Mouse (Mus musculus) splenic B cell, adult 2 months (primary cell): ENCODE results near the gene Hmcn1.

ENCODE experiments used
- DNase-seq: peaks from one replicate; pipeline ENCODE4 v3.0.0-alpha.2; 2011; ENCODE audit warnings: low read depth, low spot score
- H3K27me3 ChIP-seq: 2 replicates; pipeline ENCODE4 v1.6.1; 2012; ENCODE audit warnings: mild to moderate bottlenecking, low read length, moderate library complexity, mixed read lengths; ENCODE audit not compliant: control insufficient read depth, poor library complexity, insufficient read depth, severe bottlenecking
- H3K36me3 ChIP-seq: 2 replicates; pipeline ENCODE4 v1.6.1; 2012; ENCODE audit warnings: mild to moderate bottlenecking, low read length, moderate library complexity, mixed read lengths; ENCODE audit not compliant: control insufficient read depth, poor library complexity, insufficient read depth, severe bottlenecking

The Hmcn1 gene

DNA sequence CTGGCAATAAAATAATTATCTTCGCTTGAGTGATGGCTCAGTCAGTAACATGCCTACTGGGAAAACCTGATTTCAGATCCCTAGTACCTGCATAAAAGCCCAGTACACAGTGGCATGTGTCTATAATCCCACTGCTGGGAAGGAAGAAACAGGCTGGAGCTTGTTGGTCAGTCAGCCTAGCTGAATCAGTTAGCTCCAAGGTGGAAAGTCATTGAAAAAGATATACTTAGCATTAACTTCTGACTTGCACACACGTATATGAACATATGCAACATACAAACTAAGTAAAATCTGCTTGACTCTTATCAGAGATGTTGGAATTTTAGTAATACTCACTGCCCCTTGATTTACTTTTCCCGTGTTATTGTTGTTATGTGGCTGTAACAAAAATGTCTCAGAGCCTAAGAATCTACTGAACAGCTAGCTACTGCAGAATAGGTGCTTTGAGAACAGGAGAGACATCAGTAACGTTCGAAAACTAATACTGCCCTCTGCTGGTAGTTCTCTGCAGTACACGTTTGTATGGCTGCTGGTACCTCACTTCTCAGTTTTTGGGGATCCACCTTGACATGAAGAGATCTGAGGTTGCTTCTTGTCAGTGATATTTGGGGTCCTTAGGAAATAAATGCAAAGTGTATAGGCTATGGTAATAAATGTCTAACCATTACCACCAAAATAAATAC is 16.0 kb upstream of the Hmcn1 start:
- peak; percentile 81 for DNase-seq
- H3K27me3 ChIP-seq: no peaks in the 10 kb centered on the region
- no peaks in the 10 kb centered on the region for H3K36me3 ChIP-seq

DNA sequence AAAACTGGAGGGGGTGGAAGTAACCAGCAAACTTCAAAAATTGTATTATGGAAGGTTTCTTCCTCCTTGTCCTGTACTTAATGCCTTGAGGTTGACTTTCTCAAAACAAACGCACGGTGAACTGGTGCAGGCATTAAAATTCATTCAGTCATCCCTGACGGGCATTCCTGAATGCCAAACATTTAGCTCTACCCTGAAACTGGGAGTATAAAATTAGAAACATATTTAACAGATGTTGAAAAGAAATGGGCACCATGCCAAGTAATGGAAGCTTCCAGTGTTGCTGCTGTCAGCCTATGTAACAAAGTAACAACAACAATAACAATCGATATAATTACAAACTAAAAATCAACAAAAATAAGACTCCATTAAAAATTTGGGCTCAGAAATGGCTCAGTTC is 14.5 kb upstream of the Hmcn1 start:
- DNase-seq: no peak
- no peaks in the 10 kb centered on the region for H3K27me3 ChIP-seq
- H3K36me3 ChIP-seq: no peaks in the 10 kb centered on the region

DNA sequence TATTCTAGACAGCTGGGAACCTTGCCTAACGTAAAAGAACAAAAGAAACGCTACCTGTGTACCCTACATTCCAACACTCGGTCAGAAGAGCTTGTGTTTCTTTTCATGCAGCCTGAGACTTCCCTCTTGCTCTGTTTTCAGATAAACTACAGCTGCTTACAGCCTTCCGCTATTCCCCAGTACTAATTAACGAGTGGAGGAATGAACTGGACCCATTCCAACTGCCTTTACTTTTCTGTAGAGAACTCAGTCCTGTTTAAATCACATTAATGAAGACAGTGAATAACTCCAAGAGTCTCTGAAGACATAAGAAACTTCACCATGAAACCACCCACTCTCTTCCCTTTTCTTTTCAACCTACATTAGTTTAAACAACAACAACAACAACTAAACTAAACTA is 10.8 kb upstream of the Hmcn1 start:
- Histone ChIP-seq H3K36me3 (no peaks in the 10 kb centered on the region), H3K27me3 (no peaks in the 10 kb centered on the region)
- no peak for DNase-seq

DNA sequence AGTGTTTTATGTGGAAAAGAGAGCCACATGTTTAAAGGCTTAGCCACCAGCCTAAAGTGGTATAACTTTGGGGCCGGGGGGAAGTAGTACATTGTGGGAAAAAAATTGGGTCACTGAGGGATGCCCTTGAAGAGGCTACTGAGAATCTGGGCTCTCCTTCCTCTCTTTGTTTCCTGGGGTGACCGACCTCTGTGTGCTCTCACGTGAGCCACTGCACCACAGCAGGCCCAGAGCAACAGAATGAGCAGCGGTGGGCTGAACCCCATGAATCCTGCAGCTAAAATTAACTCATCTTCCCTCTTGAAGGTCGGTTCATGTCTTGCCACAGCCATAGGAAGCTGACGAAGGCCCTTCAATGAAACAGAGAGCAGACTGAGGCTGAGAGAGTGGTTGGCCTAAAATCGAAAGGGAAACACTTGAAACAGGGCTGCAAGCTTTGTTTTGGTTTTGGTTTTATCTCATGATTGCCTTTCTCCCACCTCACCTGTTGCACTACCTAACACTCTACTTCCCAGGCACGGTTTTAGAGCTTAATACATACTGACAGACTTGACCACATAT is 8.7 kb upstream of the Hmcn1 start:
- Histone ChIP-seq H3K27me3 (no peaks in the 10 kb centered on the region), H3K36me3 (no peaks in the 10 kb centered on the region)
- DNase-seq: peak; percentile 32

DNA sequence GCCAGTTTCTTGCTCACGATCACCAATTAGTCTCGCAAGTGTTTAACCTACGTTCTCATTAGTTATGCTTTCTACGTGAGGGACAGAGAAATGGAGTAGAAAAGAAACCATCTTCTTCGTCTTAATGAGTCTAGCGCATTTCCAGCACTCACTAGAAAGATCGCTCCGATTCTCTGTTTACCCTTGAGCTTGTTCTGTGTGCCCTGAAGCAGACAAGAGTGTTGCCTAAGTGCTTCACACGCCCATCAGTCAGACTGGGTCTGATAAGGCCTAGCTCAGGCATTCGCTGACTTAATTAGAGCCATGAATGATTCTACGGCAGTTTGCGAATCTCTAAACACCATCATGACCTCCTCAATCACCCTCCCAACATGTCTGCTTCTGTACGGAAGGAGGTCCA is 7.5 kb upstream of the Hmcn1 start:
- Histone ChIP-seq H3K36me3 (no peaks in the 10 kb centered on the region), H3K27me3 (no peaks in the 10 kb centered on the region)
- DNase-seq: no peak

DNA sequence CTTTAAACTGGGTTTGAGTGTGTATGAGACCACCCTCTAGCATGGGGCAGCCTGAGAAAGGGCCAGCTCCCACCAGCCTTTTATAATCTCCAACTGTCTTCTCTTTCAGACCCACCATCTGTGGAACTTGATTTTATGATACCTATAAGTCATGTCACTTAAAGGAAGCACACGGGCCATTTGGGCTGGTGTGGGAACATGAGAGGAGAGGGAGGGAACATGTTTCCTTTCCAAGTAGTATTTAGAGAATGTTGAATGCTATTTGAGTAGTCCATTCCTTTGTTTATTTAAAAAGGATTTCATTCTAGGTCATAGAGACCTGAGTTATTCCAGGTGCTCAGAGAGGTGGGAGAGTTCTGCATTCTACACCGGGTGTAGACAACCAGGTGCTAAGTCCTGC is 1.4 kb upstream of the Hmcn1 start:
- Histone ChIP-seq H3K27me3 (no peaks in the 10 kb centered on the region), H3K36me3 (no peaks in the 10 kb centered on the region)
- no peak for DNase-seq

DNA sequence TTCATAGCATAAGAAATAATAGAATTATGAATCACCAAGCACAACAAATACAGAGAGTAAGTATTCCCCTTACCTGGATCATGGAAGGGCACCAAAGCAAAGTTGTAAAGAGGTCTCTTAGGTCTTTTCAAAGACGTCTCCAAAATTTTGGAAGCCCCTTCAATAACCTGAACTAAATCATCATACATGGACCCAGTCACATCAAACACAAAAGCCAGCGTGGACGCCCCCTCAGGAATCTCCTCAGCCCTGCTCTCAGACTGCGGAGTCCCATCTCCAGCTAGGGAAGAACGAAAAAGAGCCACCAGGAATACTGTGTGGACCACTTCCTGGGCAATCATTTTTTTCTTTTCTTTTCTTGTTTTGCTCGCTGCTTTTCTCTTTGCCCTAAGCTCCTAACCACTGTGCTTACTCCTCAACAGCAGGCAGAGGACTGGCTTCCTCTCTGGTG is 499 bp downstream of the Hmcn1 start:
- no peak for DNase-seq
- H3K27me3 ChIP-seq: no peaks in the 10 kb centered on the region
- H3K36me3 ChIP-seq: no peaks in the 10 kb centered on the region

DNA sequence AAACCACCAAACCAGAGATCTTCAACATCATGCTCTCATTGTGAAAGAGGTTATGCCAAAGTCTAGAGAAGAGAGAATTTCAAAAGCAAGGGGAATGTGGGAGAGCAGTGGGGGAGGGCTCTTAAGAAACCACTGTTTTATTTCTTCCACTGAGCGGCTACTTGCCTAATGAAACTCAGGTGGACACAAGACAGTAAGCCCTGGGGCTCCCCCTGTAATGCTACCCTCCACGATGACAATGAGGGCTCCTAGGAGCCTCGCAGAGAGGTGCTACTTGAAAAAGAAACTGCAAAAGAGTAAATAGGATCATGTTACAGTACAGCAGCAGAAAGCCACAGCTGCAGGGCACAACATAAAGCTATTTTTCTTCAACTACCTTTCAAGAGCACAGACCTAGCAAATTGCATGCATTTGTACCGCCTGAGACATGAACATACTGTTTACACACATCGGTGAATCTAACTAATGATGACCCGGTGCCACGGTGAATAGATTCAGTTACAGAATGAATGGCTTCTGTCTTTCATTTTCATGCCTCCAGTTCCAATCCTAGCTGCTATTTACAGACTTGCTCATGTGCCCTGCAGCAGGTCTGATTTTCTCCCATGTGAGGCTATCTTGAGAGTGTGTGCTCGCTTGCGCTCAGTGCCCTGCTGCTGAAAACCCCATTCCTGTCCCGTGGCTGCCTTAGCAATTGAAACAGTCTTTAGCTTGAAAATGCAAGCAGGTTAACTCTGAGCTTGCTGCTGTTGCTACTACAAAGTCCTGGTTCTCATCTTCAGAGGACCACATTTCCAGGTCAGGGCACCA is 1.3 kb downstream of the Hmcn1 start:
- peak; percentile 8 for DNase-seq
- Histone ChIP-seq H3K36me3 (no peaks in the 10 kb centered on the region), H3K27me3 (no peaks in the 10 kb centered on the region)

DNA sequence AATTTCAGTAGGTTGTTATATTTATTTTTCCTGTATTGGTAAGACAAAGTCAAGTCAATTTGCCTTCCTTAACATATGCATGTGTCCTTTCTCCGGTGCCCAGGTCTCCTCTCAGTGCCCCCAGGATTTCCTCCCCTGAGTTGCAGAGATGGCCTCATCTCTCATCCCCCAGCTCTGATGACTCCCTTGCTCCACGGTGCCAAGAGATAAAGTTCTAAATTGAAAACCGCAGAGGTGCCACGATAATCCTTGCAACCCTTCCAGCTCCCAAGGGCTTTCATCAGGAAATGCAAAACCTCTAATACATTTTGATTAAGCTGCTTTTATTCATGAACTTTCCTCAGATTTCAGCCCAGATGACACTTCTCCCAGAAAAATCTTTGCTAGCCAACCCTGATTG is 8.3 kb downstream of the Hmcn1 start:
- H3K36me3 ChIP-seq: no peaks in the 10 kb centered on the region
- no peak for DNase-seq
- H3K27me3 ChIP-seq: no peaks in the 10 kb centered on the region

DNA sequence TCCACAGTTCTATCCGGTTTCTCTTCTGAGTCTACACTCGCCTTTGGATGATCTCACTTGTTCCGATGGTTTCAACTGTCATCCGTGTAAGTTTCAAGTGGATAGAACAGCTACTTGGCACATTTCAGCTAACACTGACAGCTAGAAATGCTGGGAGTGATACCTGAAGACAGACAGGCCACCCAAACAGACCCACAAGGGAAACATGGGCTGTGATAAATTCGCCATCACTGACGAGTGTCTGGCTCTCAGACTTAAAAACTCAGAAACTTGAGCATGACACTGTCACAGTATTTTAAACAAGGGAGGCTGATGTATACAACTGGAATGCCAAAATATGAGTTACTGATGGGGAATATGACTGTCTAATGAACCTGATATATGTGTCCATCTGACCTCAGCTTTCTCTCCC is 9.1 kb downstream of the Hmcn1 start:
- Histone ChIP-seq H3K27me3 (no peaks in the 10 kb centered on the region), H3K36me3 (no peaks in the 10 kb centered on the region)
- no peak for DNase-seq

DNA sequence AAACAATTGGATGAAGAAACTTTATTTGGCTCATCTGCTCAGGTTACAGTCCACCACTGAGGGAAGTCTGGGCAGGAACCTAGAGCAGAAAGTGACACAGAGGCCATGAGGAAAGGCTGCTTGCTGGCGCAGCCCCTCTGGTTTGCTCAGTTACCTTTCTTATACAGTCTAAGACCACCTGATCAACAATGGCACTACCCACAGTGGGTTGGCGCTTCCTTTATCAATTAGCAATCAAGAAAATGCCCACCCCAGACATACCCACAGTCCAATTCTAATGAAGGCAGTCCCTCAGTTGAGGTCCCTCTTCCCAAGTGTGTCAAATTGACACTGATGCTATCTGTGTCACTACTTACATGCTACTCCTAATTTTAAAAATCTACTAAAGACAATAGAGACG is 14.6 kb downstream of the Hmcn1 start:
- Histone ChIP-seq H3K27me3 (no peaks in the 10 kb centered on the region), H3K36me3 (no peaks in the 10 kb centered on the region)
- DNase-seq: no peak

DNA sequence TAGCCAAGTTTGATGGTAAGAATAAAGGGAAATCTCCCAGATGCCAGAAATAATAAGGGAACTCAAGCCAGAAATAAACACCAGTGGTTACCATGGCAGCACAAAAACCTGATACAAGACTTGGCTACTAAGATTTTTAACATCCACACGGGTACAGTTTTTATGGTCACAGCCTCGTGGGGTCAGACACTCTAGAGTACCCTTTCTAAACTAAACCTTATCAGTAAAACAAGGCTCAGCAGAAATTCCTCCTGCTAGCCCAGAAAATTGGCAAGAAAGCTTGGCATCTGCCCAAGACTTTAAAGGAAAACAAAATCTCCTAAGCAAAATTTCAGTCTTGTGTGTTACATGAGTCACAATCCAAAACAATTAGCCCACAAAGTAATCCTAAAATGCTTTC is 17.0 kb downstream of the Hmcn1 start:
- no peak for DNase-seq
- no peaks in the 10 kb centered on the region for H3K27me3 ChIP-seq

DNA sequence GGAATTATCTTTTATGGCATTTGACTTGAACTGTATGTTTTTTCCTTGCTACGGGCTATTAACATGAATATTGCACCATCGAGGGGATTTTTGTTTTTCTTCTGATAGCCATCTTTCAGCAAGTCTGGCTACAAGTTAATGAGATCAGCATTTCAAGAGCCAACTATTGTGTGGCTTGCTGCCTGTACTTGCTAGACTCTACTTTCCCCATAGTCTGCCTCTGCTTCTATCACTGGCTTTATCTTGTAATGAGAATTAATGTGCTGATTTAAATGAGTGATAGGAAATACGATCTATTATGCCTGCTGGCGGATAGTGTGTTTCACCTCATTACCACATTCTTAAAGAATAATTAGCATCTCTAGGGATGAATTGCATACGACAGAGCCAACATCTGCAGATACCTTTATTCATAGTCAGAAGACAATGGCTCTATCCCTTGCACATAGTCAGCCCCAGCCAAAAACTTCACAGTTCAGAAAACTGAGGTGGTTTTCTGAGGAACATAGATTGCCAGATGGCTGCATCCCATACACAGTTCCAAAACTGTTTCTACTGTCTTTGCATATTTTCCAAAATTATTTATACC is 33.7 kb downstream of the Hmcn1 start:
- DNase-seq: no peak
- no peaks in the 10 kb centered on the region for H3K36me3 ChIP-seq
- no peaks in the 10 kb centered on the region for H3K27me3 ChIP-seq

More for the DNA sequence above, 17.0 kb downstream of the Hmcn1 start:
- H3K36me3 ChIP-seq: no peaks in the 10 kb centered on the region

DNA sequence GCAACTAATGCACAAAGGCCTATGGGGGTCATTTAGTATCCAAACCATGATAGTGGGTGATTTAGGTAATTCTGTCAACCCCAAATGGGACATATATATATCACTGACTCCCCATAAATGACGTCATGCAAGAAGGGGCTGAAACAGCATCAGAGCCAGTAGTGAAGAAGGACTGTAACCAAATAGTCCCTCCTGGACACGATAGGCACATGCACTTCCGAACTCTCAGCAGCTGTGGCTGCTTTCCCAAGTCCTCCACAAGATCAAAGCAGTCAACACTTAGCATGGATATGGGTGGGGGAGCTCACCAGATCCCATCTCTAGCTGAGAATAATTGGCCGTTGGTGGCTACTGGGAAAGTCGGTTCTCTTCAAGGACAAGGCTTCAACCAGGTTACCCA is 42.2 kb downstream of the Hmcn1 start:
- Histone ChIP-seq H3K36me3 (no peaks in the 10 kb centered on the region), H3K27me3 (no peaks in the 10 kb centered on the region)
- no peak for DNase-seq

DNA sequence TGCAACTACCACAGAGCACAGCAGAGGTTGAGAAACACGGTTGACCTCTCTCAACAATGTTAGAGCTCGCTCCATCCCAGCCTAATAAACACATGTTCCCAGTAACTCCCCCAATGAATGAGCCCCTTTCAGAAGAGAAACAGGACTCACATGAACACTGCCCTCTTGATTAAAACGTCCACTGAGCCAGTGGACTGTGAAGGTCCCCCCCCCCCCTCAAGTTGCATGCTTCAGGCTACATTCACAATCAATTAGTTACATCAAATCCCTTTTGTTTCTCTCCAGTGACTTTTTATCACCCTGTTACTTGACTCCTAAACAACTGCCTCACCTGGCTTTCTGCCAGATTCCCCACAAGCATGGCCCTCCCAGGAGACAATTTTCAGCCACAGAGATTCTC is 43.2 kb downstream of the Hmcn1 start:
- DNase-seq: no peak
- Histone ChIP-seq H3K27me3 (no peaks in the 10 kb centered on the region), H3K36me3 (no peaks in the 10 kb centered on the region)
